Mouse (Mus musculus) B cell, adult 67 days (primary cell): ENCODE measurements around the gene Cntn3. TPM values are rescaled to one million over a fixed set of nuclear protein-coding genes. Genes with fewer than 3 reads are reported as not detected.

ENCODE experiments used
- total RNA-seq, 2 experiments: library from RNA; stranded (reverse); gene quantifications; 4 replicates each; pipeline ENCODE4 v1.2.4; 2023

Gene Cntn3
- total RNA-seq = not detected

GRCm38 (mm10) chr6:102573001-102573400 lies at the start of gene Cntn3:
Cntn3 (minus strand) TSS chr6:102573101.

